Mouse (Mus musculus) central nervous system, embryonic 18 days (tissue): ENCODE data around the gene Mrps22. TPM values are rescaled to one million over a fixed set of nuclear protein-coding genes. Genes with fewer than 3 reads are reported as not detected.

Source experiments
- polyA plus RNA-seq: library from polyadenylated mRNA; depleted of rRNA; stranded (reverse); fragments of >200 nt; gene quantifications from 2 replicates; pipeline ENCODE4 v1.2.3, GENCODE M21; 2012; rRNA removed

Mrps22 gene
- polyA plus RNA-seq: 37.5 and 42.9 TPM in 2 replicates

GRCm38 (mm10) chr9:98601156-98601836, at the start of gene Mrps22:
Gene Mrps22, minus strand, starts transcription at chr9:98601660.

GRCm38 (mm10) chr9:98563137-98564126, 38.0 kb downstream of the Mrps22 start, which contains the start of gene Copb2:
Gene Copb2, plus strand, starts transcription at chr9:98563721.

Other genes starting within 250 kb of the Mrps22 start
- gene Rbp1, start 178.7 kb downstream of the Mrps22 start, polyA plus RNA-seq: 30.9 and 40.2 TPM in 2 replicates
- 0.55 and 1.1 TPM in 2 replicates for gene Rbp2, start 115.5 kb downstream of the Mrps22 start, polyA plus RNA-seq
- gene Copb2, start 37.9 kb downstream of the Mrps22 start, polyA plus RNA-seq: 81.3 and 87.6 TPM in 2 replicates
- 0.11 TPM in 1 of 2 replicates, not detected in the other for gene Prr23a1, start 240.8 kb upstream of the Mrps22 start, polyA plus RNA-seq